15 mouse cellular contexts compared by ENCODE assay signal in the genomic region with DNA sequence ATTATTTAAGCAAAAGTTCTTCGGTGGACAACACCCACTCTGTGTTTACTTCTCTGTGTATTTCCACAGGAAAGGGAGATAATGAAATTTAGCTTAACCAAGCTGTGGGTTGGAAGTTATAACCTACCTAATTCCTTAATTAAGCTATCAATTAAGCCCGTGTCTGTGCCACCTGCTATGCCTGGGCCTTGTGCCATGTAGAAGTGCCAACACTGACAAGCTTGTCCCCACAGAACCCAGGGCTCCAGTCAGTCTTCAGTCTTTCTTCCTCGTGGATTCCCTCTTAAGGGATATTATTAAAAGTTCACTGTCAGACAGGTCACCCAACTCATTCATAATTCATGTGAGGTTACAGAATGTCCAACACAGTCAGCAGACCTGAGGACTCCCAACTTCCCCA.
DNase-seq lines count a peak whose midpoint lies in the region; ATAC-seq lines count a peak whose summit lies in the region.
"Had no signal": no experiment of that assay in that cellular context is flagged by ENCODE, and none has a peak within 500 bp of the region (broad histone marks: within the 10 kb centered on the region; RNA-seq: fewer than 3 reads in every experiment).

No protein-coding gene starts in this region.

- H3K27ac ChIP-seq in hindbrain, embryonic 15.5 days (replicated peaks): no peak overlapping the region; the same call in 1 of the 2 replicates
- H3K27ac ChIP-seq: lung, embryonic 15.5 days had no signal

- no peak overlapping the region for H3K4me2 ChIP-seq in hindbrain, embryonic 15.5 days
- H3K4me2 ChIP-seq: lung, embryonic 15.5 days had no signal

- H3K9ac ChIP-seq in hindbrain, embryonic 15.5 days: no peak overlapping the region
- H3K9ac ChIP-seq: lung, embryonic 15.5 days had no signal

- H3K36me3 ChIP-seq in hindbrain, embryonic 15.5 days: no peaks in the 10 kb centered on the region
- H3K36me3 ChIP-seq: lung, embryonic 15.5 days had no signal

- H3K4me3 ChIP-seq in hindbrain, embryonic 15.5 days: no peak overlapping the region
- H3K4me3 ChIP-seq: lung, embryonic 15.5 days had no signal

- 52% methylated on average over 3 of the region's 3 CpGs for WGBS in hindbrain, embryonic 15.5 days

- intact Hi-C loops in left cerebral cortex, postnatal 4 days (cut with DNase I): no loop called here
- intact Hi-C loops in left cerebral cortex, postnatal 10 days (cut with DNase I): no loop called here

- peak; percentile 35 for DNase-seq in cerebellum, adult 11 months
- peak; percentile 89 for DNase-seq in left cerebral cortex, postnatal 4 days
- DNase-seq in left cerebral cortex, postnatal 10 days (ENCODE audit: extremely low spot score in 1 of 2, low spot score in 2 of 2): no peak
- DNase-seq in cerebellum, adult 9-11 months: peak; percentile 51
- no peak for DNase-seq in thymus, postnatal 0 days (ENCODE audit: low spot score)
- DNase-seq in kidney, adult 9 months: no peak
- DNase-seq: heart, adult 18-20 months; kidney, postnatal 25 days; liver; thymus, postnatal 36 days had no signal

- ATAC-seq in cerebellum, adult (ENCODE audit: insufficient number of reproducible peaks, low FRiP score, low TSS enrichment): no peak
- peak; percentile 42; the same call in 1 of the 2 replicates for ATAC-seq in hindbrain, embryonic 15.5 days (ENCODE audit: low FRiP score, low read depth)
- ATAC-seq: intestine, postnatal 0 days had no signal

- H3K9me3 ChIP-seq in hindbrain, embryonic 15.5 days: no peaks in the 10 kb centered on the region
- H3K9me3 ChIP-seq: lung, embryonic 15.5 days had no signal

- H3K4me1 ChIP-seq in hindbrain, embryonic 15.5 days (replicated peaks): peaks cover 13% of the 10 kb centered on the region
- H3K4me1 ChIP-seq: lung, embryonic 15.5 days had no signal

- H3K27me3 ChIP-seq in hindbrain, embryonic 15.5 days: no peaks in the 10 kb centered on the region
- H3K27me3 ChIP-seq: CH12.LX; lung, embryonic 15.5 days had no signal

Comparison
In these comparisons a context has a peak if more than half of its experiments do, and no peak if none do; other contexts are left out.
1. DNase-seq: peak in cerebellum, adult 11 months (single experiment), left cerebral cortex, postnatal 4 days (single experiment) and cerebellum, adult 9-11 months (single experiment); none in left cerebral cortex, postnatal 10 days (0 of 2), thymus, postnatal 0 days (single experiment) and kidney, adult 9 months (single experiment).